ENCODE assay signal across 20 mouse cellular contexts in the genomic region with DNA sequence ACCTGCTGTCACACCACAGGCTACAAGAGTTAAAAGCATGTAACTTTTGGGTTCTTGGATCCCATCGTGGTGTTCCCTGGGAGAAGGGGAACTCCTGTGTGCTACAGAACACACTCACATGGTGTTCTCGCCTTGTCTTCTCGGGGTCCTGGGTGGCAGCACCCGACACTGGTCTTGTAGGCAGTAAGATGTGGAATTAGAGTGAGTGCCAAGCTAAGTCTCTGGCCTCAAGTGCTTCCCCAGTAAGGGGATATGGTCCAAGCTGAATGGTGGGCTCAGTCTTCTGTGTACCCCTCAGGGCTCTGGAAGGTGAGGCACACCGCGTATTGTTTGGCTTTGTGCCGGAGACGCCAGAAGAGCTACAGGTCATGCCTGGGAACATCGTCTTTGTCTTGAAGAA.
"Had no signal": no experiment of that assay in that cellular context is flagged by ENCODE, and none has a peak within 500 bp of the region (broad histone marks: within the 10 kb centered on the region; RNA-seq: fewer than 3 reads in every experiment).

No protein-coding gene starts in this region.

- H3K9me3 ChIP-seq: lung, embryonic 15.5 days; megakaryocyte, embryonic 14.5 days; midbrain, embryonic 13.5 days; midbrain, embryonic 15.5 days; neural tube, embryonic 13.5 days; neural tube, embryonic 15.5 days had no signal

- H3K9ac ChIP-seq: lung, embryonic 15.5 days; midbrain, embryonic 13.5 days; midbrain, embryonic 15.5 days; neural tube, embryonic 13.5 days; neural tube, embryonic 15.5 days had no signal

- H3K4me2 ChIP-seq: lung, embryonic 15.5 days; midbrain, embryonic 11.5 days; midbrain, embryonic 13.5 days; midbrain, embryonic 15.5 days; neural tube, embryonic 13.5 days; neural tube, embryonic 15.5 days had no signal

- H3K36me3 ChIP-seq: midbrain, embryonic 15.5 days had no signal

- H3K27ac ChIP-seq: lung, embryonic 15.5 days; macrophage; midbrain, embryonic 13.5 days; midbrain, embryonic 15.5 days; neural tube, embryonic 13.5 days; neural tube, embryonic 15.5 days had no signal

- H3K4me3 ChIP-seq: lung, embryonic 15.5 days; megakaryocyte, embryonic 14.5 days; midbrain, embryonic 13.5 days; midbrain, embryonic 15.5 days; neural tube, embryonic 13.5 days; neural tube, embryonic 15.5 days had no signal

- H3K27me3 ChIP-seq: lung, embryonic 15.5 days; megakaryocyte, embryonic 14.5 days; midbrain, embryonic 13.5 days; midbrain, embryonic 15.5 days; neural tube, embryonic 13.5 days; neural tube, embryonic 15.5 days had no signal

- H3K4me1 ChIP-seq: lung, embryonic 15.5 days; midbrain, embryonic 13.5 days; midbrain, embryonic 15.5 days; neural tube, embryonic 15.5 days had no signal

- DNase-seq: lung, adult 2 months; lung, postnatal 14 days; lung, postnatal 36 days; retina, postnatal 1 day; right cerebral cortex, adult 18-20 months; right cerebral cortex, postnatal 25 days; right cerebral cortex, postnatal 4 days; spleen, adult 18-20 months; thymus, adult 18-20 months; thymus, postnatal 14 days; thymus, postnatal 36 days had no signal

- ATAC-seq: lung, postnatal 0 days; midbrain, embryonic 15.5 days had no signal
